Mouse (Mus musculus) kidney, postnatal 0 days (tissue): ENCODE data around the gene Etfdh. TPM values are rescaled to one million over a fixed set of nuclear protein-coding genes. Genes with fewer than 3 reads are reported as not detected.

ENCODE experiments used
- ATAC-seq: fragments of 200-750 bp; cut with Nextera tagmentation; replicated peaks from 2 replicates; pipeline ENCODE4 v1.8.0; 2017; ENCODE audit warnings: low read depth, moderate number of reproducible peaks, moderate TSS enrichment, moderate library complexity; ENCODE audit not compliant: low FRiP score
- DNase-seq: peaks from one replicate; pipeline ENCODE4 v3.0.0-alpha.2; 2016; ENCODE audit warnings: low spot score
- H3K27ac ChIP-seq: fragments of 300-500 bp; sonication (generic); 2 replicates; pipeline ENCODE4 v1.5.1; 2014; ENCODE audit warnings: mild to moderate bottlenecking
- H3K27me3 ChIP-seq: fragments of 300-500 bp; sonication (generic); 2 replicates; pipeline ENCODE4 v1.6.1; 2014; ENCODE audit warnings: low read length, mixed read lengths; ENCODE audit not compliant: insufficient read depth
- H3K36me3 ChIP-seq: fragments of 300-500 bp; sonication (generic); 2 replicates; pipeline ENCODE4 v1.6.1; 2014; ENCODE audit warnings: low read length, mixed read lengths; ENCODE audit not compliant: insufficient read depth
- H3K4me1 ChIP-seq: fragments of 300-500 bp; sonication (generic); replicated peaks from 2 replicates; pipeline ENCODE4 v1.6.1; 2014; ENCODE audit warnings: antibody characterized with exemption, low read length, mixed read lengths; ENCODE audit not compliant: insufficient read depth
- H3K4me2 ChIP-seq: fragments of 300-500 bp; sonication (generic); 2 replicates; pipeline ENCODE4 v1.6.1; 2014; ENCODE audit warnings: mild to moderate bottlenecking, low read length, moderate library complexity, mixed read lengths
- H3K4me3 ChIP-seq: fragments of 300-500 bp; sonication (generic); replicated peaks from 2 replicates; pipeline ENCODE4 v1.5.1; 2014; ENCODE audit warnings: low read depth, low read length
- H3K9ac ChIP-seq: fragments of 300-500 bp; sonication (generic); 2 replicates; pipeline ENCODE4 v1.6.1; 2014; ENCODE audit warnings: low read depth, low read length
- H3K9me3 ChIP-seq: fragments of 300-500 bp; sonication (generic); replicated peaks from 2 replicates; pipeline ENCODE4 v1.6.1; 2016; ENCODE audit warnings: low read length, inconsistent platforms, mixed read lengths
- CTCF ChIP-seq: IDR thresholded peaks from 2 replicates; pipeline ENCODE4 v1.5.1; 2016; ENCODE audit warnings: antibody characterized with exemption, low read depth, mild to moderate bottlenecking, moderate library complexity
- WGBS: fragments of 180-500 bp; shearing (Covaris S2); extraction: QIAGEN DNeasy Blood & Tissue Kit; methylation state at CpG from one replicate; pipeline ENCODE4 v1.1.7; 2014; 5-methylcytosine and 5-hydroxymethylcytosine counted together
- polyA plus RNA-seq: library from polyadenylated mRNA; unstranded; fragments of >200 nt; fragmentation: Nextera tagmentation; extraction: Ambion mirVana; gene quantifications from 2 replicates; pipeline ENCODE4 v1.2.1, GENCODE M21; 2015

The Etfdh gene
- polyA plus RNA-seq, 1 experiment from 2014 or later = 97.0 TPM

GRCm38 (mm10) chr3:79564875-79565606 lies 64.3 kb downstream of the Etfdh start:
- Histone ChIP-seq H3K4me1 (peaks cover 9% of the 10 kb centered on the region; the same call in 1 of the 2 replicates), H3K36me3 (no peaks in the 10 kb centered on the region), H3K4me2 (no peak overlapping the region), H3K9ac (no peak overlapping the region), H3K27ac (no peak overlapping the region), H3K27me3 (no peaks in the 10 kb centered on the region), H3K4me3 (no peak overlapping the region), H3K9me3 (no peaks in the 10 kb centered on the region)
- TF ChIP-seq CTCF = no peak
- ATAC-seq (no peak), DNase-seq (no peak)
- 73% methylated on average over 10 of the region's 10 CpGs for WGBS

GRCm38 (mm10) chr3:79563511-79563910 lies 65.8 kb downstream of the Etfdh start:
- H3K27ac ChIP-seq = no peak overlapping the region
- no peak overlapping the region for H3K4me2 ChIP-seq
- no peaks in the 10 kb centered on the region for H3K27me3 ChIP-seq
- TF ChIP-seq CTCF = no peak
- WGBS = 79% methylated on average over 2 of the region's 2 CpGs
- no peak overlapping the region for H3K9ac ChIP-seq
- H3K4me1 ChIP-seq = peaks cover 14% of the 10 kb centered on the region; the same call in 1 of the 2 replicates
- ATAC-seq (no peak), DNase-seq (no peak)
- H3K36me3 ChIP-seq = no peaks in the 10 kb centered on the region
- H3K9me3 ChIP-seq = no peaks in the 10 kb centered on the region
- no peak overlapping the region for H3K4me3 ChIP-seq

GRCm38 (mm10) chr3:79561784-79562715 lies 67.2 kb downstream of the Etfdh start:
- Histone ChIP-seq H3K36me3 (no peaks in the 10 kb centered on the region), H3K9ac (0 out of 2 replicates have a peak overlapping the region, but pooled peaks have one; percentile 8), H3K4me2 (no peak overlapping the region), H3K27me3 (no peaks in the 10 kb centered on the region), H3K4me1 (peaks cover 14% of the 10 kb centered on the region; the same call in 1 of the 2 replicates), H3K27ac (0 out of 2 replicates have a peak overlapping the region, but pooled peaks have one; percentile 13), H3K4me3 (no peak overlapping the region), H3K9me3 (no peaks in the 10 kb centered on the region)
- ATAC-seq = no peak
- TF ChIP-seq CTCF = no peak
- WGBS = 80% methylated on average over 10 of the region's 10 CpGs
- no peak for DNase-seq

GRCm38 (mm10) chr3:79560555-79560954 lies 68.7 kb downstream of the Etfdh start:
- no peaks in the 10 kb centered on the region for H3K36me3 ChIP-seq
- DNase-seq = no peak
- H3K4me2 ChIP-seq = no peak overlapping the region
- no peaks in the 10 kb centered on the region for H3K27me3 ChIP-seq
- H3K9ac ChIP-seq = no peak overlapping the region
- no peaks in the 10 kb centered on the region for H3K9me3 ChIP-seq
- no peak overlapping the region for H3K27ac ChIP-seq
- no peak overlapping the region for H3K4me3 ChIP-seq
- 0 out of 2 replicates have a peak, but pooled peaks cover 8% of the 10 kb centered on the region for H3K4me1 ChIP-seq
- WGBS = 92% methylated on average over 6 of the region's 6 CpGs
- no peak for TF ChIP-seq CTCF
- no peak for ATAC-seq

GRCm38 (mm10) chr3:79559773-79560045 lies 69.6 kb downstream of the Etfdh start:
- peak; percentile 57 for DNase-seq
- Histone ChIP-seq H3K4me2 (peak overlapping the region; percentile 25; the same call in 1 of the 2 replicates), H3K4me1 (0 out of 2 replicates have a peak, but pooled peaks cover 8% of the 10 kb centered on the region), H3K4me3 (no peak overlapping the region), H3K27me3 (no peaks in the 10 kb centered on the region), H3K27ac (peak overlapping the region; percentile 81), H3K36me3 (no peaks in the 10 kb centered on the region), H3K9me3 (no peaks in the 10 kb centered on the region), H3K9ac (no peak overlapping the region)
- peak; percentile 89 for ATAC-seq
- 11% methylated on average over 5 of the region's 5 CpGs for WGBS
- TF ChIP-seq CTCF = no peak

- Histone ChIP-seq H3K9ac (no peak overlapping the region), H3K36me3 (no peaks in the 10 kb centered on the region), H3K4me3 (no peak overlapping the region), H3K4me2 (peak overlapping the region; percentile 25; the same call in 1 of the 2 replicates), H3K4me1 (0 out of 2 replicates have a peak, but pooled peaks cover 8% of the 10 kb centered on the region), H3K9me3 (no peaks in the 10 kb centered on the region), H3K27me3 (no peaks in the 10 kb centered on the region), H3K27ac (peak overlapping the region; percentile 81)
- ATAC-seq (peak; percentile 90), DNase-seq (peak; percentile 70)
- 39% methylated on average over 9 of the region's 9 CpGs for WGBS
- TF ChIP-seq CTCF = no peak
Observed at GRCm38 (mm10) chr3:79559021-79559772, 70.1 kb downstream of the Etfdh start.
